Mouse (Mus musculus) spleen, postnatal 0 days (tissue): Measurements from ENCODE around the gene Uhmk1. TPM values are rescaled to one million over a fixed set of nuclear protein-coding genes. Genes with fewer than 3 reads are reported as not detected.

Source experiments
- polyA plus RNA-seq: library from polyadenylated mRNA; unstranded; fragments of >200 nt; fragmentation: Nextera tagmentation; extraction: Ambion mirVana; gene quantifications from 2 replicates; pipeline ENCODE4 v1.2.1, GENCODE M21; 2015

Gene Uhmk1
- 6.3 and 6.8 TPM in 2 replicates for polyA plus RNA-seq

DNA sequence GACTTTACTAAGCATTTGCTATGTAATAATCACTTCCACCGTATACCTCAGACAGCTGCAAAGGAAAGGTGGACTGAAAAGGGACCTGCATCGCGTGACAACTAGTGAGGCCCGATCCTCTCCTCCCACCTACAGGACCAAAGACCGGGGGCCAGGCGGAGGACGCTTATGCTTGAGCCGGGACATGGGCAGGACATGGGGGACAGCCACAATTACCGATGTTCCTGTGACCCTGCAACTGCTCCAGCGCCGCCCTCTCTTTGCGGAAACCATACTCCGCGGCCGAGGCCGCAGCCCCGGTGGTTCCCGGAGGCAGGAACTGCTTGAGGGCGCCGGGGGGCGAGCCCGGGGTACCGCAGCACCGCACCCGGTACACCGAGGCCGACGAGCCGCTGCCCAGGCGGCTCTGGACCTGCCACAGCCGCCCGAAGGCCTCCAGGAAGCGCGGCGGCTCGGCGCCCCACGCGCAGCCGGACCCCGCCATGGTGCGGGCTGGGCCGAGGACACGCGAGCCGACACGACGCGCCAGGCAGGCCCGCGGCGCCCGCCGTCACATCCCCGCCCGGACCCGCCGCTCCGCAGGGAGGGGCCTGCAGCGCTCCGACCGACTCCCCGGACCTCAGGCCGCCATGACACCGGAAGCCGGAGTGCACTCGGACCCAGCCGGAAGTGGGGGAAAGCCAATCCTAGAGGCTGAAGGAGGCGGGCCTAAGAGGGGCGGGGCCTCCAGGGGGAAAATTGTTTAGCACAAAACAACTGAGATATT is at the start of gene Uhmk1:
Uhmk1 (minus strand) TSS at position 641 of the 766 bp plus-strand sequence.

GRCm38 (mm10) chr1:170232688-170233087 is 17.5 kb upstream of the Uhmk1 start, which contains the start of gene Sh2d1b2:
Gene Sh2d1b2, plus strand, starts transcription at chr1:170232749.

DNA sequence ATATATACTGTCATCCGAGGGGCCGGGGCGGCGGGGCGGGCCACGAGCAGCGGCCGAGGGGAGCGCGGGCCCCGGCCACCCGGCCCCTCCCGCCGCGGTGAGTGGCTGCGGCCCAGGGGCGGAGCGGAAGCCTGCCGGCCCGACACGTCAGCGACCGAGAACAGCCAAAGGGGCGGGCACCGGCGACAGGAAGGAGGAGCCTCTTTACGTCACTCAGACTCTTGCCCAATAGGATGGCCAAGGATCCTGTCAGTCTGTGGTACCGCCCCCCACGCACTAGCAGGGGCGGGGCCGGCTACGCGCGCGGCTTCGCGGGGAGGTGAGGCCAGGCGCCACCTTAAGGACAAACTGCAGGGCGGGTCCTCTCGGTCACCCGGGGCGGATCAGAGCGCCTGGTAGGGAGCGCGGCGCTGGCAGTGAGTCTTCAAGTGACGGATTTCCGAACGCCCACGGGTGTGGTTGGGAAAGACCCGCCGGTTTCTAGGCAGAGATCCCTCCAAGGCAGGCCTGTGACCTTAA is 40.3 kb downstream of the Uhmk1 start, which contains the start of gene Uap1:
Uap1 (minus strand) TSS at position 144 of the 519 bp plus-strand sequence.

Other genes with a start within 250 kb of the Uhmk1 start
- 2.9 and 3.8 TPM in 2 replicates for gene Hsd17b7, start 246.2 kb downstream of the Uhmk1 start, polyA plus RNA-seq
- gene Ddr2, start 104.6 kb downstream of the Uhmk1 start, polyA plus RNA-seq = 2.1 and 4.1 TPM in 2 replicates
- 35.4 and 36.5 TPM in 2 replicates for gene Uap1, start 40.4 kb downstream of the Uhmk1 start, polyA plus RNA-seq
- gene Sh2d1b2, start 17.4 kb upstream of the Uhmk1 start, polyA plus RNA-seq = not detected in 2 replicates
- 1.8 and 2.4 TPM in 2 replicates for gene Sh2d1b1, start 61.9 kb upstream of the Uhmk1 start, polyA plus RNA-seq
- 1.5 and 1.7 TPM in 2 replicates for gene Gm7694, start 90.9 kb upstream of the Uhmk1 start, polyA plus RNA-seq
- 0.69 and 0.87 TPM in 2 replicates for gene Spata46, start 93.4 kb upstream of the Uhmk1 start, polyA plus RNA-seq